Mouse (Mus musculus) embryonic fibroblast, embryonic 13.5 days (primary cell): ENCODE measurements at regions not wholly inside any gene's neighbourhood (a gene's known extent, or its start where the extent isn't known, plus 50 kb on each side); places are given as distances from the start of the nearest gene placed in this dataset.

Experiments
- H3K27ac ChIP-seq: 2 replicates; pipeline ENCODE4 v1.5.1; 2012; ENCODE audit warnings: low read length, control low read depth, inconsistent platforms; ENCODE audit not compliant: insufficient read depth
- H3K4me1 ChIP-seq: 2 replicates; pipeline ENCODE4 v1.6.1; 2011; ENCODE audit warnings: low read length; ENCODE audit not compliant: control insufficient read depth, insufficient read depth
- H3K4me3 ChIP-seq: 2 replicates; pipeline ENCODE4 v1.5.1; 2011; ENCODE audit warnings: mild to moderate bottlenecking, control low read depth, low read length; ENCODE audit not compliant: insufficient read depth
- CTCF ChIP-seq: IDR thresholded peaks from 2 replicates; pipeline ENCODE4 v1.5.1; 2011; ENCODE audit warnings: mild to moderate bottlenecking, control low read depth, low read length, moderate library complexity, borderline replicate concordance; ENCODE audit not compliant: insufficient read depth
- POLR2A ChIP-seq: IDR thresholded peaks from 2 replicates; pipeline ENCODE4 v1.6.1; 2011; ENCODE audit warnings: low read depth, mild to moderate bottlenecking, control low read depth, low read length, moderate library complexity

DNA sequence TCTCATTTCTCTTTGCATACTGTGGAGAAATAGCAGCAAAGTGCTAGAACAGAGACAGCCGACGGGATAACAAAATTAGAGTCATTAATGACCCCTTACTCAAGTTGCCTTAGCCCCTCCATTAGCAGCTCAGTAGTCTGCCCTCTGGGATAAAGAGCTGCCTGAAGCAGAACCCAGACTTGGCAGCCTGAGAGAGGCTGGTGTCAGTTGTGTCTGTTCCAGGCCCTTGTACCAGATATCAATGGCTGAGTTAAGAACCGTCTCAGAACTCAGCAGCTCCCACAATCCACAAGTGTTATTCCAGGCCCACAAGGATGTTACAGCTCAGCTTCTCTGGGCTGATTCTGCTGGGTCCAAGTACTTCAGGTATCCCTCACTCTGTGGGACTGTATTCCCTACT is 109.6 kb upstream of the Topaz1 start:
- H3K4me3 ChIP-seq = no peak overlapping the region
- H3K27ac ChIP-seq = no peak overlapping the region
- TF ChIP-seq CTCF = no peak
- no peak for TF ChIP-seq POLR2A
- no peaks in the 10 kb centered on the region for H3K4me1 ChIP-seq

DNA sequence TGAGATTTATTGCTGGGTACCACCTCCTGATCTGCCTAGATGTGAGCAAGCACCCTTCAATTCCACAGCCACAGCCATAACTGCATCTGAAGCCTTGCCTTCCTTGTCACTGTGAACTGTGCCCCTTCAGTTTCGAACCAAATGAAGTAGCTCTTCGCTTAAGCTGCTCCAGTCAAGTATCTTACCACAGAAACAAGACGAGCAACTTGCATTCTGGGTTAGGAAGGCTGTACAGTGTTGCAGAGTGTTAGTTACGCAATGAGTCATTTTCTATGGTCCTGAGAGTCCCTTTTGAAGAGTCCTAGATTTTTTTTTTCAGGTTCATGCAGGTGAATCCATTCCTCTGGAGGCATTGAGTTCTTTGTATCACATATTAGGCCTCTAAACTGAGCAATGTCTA is 107.9 kb upstream of the Topaz1 start:
- Histone ChIP-seq H3K4me1 (no peaks in the 10 kb centered on the region), H3K4me3 (no peak overlapping the region), H3K27ac (no peak overlapping the region)
- no peak for TF ChIP-seq POLR2A
- TF ChIP-seq CTCF = no peak

DNA sequence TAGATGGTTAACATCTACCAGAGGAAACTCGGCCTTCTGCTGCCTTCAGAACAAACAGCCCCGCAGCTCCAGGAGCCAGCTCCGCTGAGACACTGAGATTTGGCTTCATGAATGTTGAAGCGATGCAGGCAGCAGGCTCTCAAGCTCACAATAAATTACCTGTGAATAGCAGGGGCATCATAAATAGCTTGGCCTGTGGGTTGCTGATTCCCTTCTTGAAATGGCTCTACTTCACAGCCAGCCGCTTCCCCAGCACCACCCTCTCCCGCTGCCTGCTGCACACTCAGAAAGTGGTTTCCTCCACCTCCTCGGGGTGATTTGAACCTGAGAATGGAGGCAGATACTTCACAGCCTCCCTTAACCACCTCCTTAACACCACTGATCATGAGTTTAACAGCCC is 104.2 kb upstream of the Topaz1 start:
- TF ChIP-seq CTCF (no peak), POLR2A (no peak)
- 0 out of 2 replicates have a peak, but pooled peaks cover 3% of the 10 kb centered on the region for H3K4me1 ChIP-seq
- H3K4me3 ChIP-seq = no peak overlapping the region
- H3K27ac ChIP-seq = no peak overlapping the region

DNA sequence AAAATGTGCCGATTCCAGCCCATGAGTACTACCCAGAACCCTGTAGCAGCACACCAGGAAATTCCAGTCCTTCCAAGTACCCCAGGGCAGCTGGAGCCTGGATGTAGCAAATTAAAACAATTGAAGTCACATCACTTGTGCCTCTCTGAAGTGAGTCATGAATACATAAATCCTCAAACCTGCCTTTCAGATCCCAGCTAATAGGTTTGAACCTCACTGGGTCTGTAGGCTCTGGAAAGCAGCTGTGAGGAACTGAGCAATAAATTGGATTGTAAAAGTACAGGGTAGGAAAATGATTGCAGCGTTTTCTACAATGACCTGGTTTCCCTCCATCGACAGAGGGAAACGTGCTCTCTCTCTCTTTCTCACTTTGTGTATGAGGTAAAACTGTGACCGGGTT is 101.6 kb upstream of the Topaz1 start:
- Histone ChIP-seq H3K4me3 (no peak overlapping the region), H3K27ac (no peak overlapping the region), H3K4me1 (0 out of 2 replicates have a peak, but pooled peaks cover 3% of the 10 kb centered on the region)
- TF ChIP-seq CTCF (no peak), POLR2A (no peak)

DNA sequence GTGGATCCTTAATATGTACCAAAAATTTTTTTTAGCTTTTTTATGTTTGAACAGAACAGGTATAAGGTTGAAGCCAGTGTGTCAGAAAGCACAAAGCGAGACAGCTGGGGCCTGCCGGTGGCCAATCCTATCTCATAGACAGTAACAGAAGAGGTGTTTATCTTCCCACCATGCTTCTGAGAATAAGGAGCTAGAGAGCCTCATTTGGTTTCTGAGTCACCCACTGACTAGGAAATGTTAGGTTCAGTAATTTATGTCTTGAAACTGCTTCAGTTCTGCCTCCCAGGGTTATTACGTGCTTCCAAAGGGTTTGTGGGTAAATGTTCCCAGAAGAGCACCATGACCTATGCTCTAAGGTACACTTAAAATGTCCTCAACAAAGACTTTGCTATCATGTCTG is 96.3 kb upstream of the Topaz1 start:
- Histone ChIP-seq H3K27ac (no peak overlapping the region), H3K4me3 (no peak overlapping the region), H3K4me1 (no peaks in the 10 kb centered on the region)
- TF ChIP-seq POLR2A = no peak

DNA sequence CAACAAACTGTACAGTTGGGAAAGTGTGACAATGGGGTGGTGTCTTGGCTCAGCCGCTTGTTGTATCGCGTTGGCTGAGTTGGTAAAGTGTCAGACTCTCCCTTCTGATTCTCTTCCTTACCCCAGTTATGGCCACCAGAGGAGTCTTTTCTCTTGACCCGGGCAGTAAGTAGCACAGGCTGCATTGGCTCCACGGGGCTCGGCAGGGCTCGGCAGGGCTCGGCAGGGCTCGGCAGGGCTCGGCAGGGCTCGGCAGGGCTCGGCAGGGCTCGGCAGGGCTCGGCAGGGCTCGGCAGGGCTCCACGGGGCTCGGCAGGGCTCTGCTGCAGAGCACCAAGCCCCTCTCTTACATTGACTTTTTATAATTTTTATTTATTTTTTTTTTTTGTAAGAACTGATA is 91.6 kb upstream of the Topaz1 start:
- no peak overlapping the region for H3K27ac ChIP-seq
- TF ChIP-seq POLR2A (no peak), CTCF (no peak)
- H3K4me3 ChIP-seq = no peak overlapping the region
- H3K4me1 ChIP-seq = no peaks in the 10 kb centered on the region

DNA sequence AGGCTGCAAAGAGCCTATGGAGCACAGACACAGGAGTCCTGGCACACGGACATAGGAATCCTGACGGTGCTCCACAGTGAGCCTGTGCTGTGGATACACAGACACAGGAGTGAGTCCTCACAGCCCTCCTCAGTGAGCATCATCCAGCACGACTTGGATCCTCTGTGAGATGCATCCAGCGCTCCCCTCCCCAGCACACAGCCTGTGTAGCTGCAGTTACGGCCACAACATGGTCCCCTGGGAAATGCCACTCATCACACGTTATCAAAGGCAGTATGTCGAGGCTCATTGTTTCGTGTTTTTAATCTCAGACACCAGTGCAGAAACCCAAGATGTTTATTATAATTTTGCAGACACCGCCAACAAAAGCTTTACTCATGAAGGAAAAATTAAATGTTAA is 87.1 kb upstream of the Topaz1 start:
- TF ChIP-seq POLR2A = no peak
- TF ChIP-seq CTCF = no peak
- no peak overlapping the region for H3K27ac ChIP-seq
- no peak overlapping the region for H3K4me3 ChIP-seq
- no peaks in the 10 kb centered on the region for H3K4me1 ChIP-seq

DNA sequence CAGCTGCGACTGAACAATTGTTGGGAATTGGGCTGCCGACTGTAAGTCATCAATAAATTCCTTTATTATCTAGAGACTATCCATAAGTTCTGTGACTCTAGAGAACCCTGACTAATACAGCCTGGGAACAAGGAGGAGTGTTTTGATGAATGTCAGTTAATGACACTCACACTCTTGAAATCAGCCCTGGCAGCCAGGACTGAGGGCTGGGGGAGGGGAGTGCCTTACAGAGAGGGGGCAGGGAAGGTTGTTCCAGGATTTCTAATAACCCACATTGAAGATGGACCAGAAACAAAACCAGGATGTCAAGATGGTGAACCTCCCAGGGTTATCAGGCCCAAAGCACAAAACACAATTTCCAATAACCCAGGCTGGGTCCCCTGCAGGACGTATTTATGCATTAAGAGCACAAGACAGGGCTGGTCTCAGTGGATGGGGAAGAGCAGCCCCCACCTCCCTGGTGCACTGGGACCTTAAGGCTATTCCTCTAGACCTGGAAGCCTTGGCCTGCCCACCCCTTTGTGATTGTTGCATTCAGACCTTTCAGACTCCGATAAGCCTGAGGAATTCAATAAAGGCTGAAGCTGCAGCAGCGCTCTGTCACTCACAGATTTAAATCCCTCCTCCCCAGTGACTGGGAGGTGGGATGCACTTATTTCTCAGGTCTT is 80.0 kb upstream of the Topaz1 start:
- no peak overlapping the region for H3K4me3 ChIP-seq
- TF ChIP-seq POLR2A = no peak
- no peak for TF ChIP-seq CTCF
- H3K4me1 ChIP-seq = no peaks in the 10 kb centered on the region

DNA sequence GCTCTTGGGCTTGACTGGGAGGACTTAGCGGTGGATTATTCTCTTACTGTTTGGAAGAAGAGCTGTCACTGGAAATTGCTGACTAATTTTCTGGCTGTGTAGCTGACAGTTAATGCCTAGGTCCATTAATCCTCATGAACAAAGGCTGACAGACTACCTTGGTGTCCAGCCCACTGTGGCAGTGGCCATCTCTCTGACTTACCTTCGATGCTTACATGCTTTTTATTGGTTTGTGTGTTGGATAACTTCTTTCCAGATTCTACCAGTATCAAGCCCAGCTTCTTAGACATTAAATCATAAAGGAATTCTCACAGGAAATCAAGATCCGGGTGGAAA is 79.5 kb upstream of the Topaz1 start:
- Histone ChIP-seq H3K4me3 (no peak overlapping the region), H3K4me1 (no peaks in the 10 kb centered on the region), H3K27ac (no peak overlapping the region)
- TF ChIP-seq POLR2A = no peak
- no peak for TF ChIP-seq CTCF

More for the DNA sequence above, 80.0 kb upstream of the Topaz1 start:
- H3K27ac ChIP-seq = no peak overlapping the region

DNA sequence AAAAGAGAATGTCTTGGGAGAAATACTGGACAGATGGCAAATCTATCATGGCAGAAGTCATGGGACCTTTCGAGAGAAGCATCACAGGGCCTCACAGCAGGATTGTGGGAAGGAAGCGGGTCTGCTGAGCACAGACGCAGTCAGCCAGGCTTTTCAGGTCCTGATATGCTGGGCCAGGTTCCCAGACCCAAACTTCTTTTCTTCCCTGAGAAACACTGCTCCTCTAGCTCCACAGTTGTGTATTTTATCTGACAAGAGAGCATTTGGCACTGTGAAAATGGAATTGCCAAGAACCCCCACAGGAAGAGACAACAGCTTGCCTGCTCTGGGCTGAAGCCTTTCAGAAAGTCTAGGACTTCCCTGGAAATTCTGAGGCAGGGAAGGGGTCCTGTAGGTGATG is 73.4 kb upstream of the Topaz1 start:
- Histone ChIP-seq H3K4me1 (no peaks in the 10 kb centered on the region), H3K4me3 (no peak overlapping the region), H3K27ac (no peak overlapping the region)
- no peak for TF ChIP-seq POLR2A
- no peak for TF ChIP-seq CTCF
